Mouse (Mus musculus) heart, adult 2 months (tissue): ENCODE measurements around the gene Synrg.

Source experiments
- CTCF ChIP-seq: fragments of 200-600 bp; IDR thresholded peaks from 2 replicates; pipeline ENCODE4 v1.8.1; 2022; ENCODE audit warnings: antibody characterized with exemption, mild to moderate bottlenecking, moderate library complexity
- EP300 ChIP-seq: fragments of 200-500 bp; IDR thresholded peaks from 2 replicates; pipeline ENCODE4 v1.6.1; 2011; ENCODE audit warnings: low read depth, low read length, control low read depth; ENCODE audit not compliant: insufficient read depth
- POLR2A ChIP-seq: fragments of 200-500 bp; IDR thresholded peaks from 2 replicates; pipeline ENCODE4 v1.6.1; 2011; ENCODE audit warnings: mild to moderate bottlenecking, low read depth, low read length, control low read depth; ENCODE audit not compliant: insufficient read depth

DNA sequence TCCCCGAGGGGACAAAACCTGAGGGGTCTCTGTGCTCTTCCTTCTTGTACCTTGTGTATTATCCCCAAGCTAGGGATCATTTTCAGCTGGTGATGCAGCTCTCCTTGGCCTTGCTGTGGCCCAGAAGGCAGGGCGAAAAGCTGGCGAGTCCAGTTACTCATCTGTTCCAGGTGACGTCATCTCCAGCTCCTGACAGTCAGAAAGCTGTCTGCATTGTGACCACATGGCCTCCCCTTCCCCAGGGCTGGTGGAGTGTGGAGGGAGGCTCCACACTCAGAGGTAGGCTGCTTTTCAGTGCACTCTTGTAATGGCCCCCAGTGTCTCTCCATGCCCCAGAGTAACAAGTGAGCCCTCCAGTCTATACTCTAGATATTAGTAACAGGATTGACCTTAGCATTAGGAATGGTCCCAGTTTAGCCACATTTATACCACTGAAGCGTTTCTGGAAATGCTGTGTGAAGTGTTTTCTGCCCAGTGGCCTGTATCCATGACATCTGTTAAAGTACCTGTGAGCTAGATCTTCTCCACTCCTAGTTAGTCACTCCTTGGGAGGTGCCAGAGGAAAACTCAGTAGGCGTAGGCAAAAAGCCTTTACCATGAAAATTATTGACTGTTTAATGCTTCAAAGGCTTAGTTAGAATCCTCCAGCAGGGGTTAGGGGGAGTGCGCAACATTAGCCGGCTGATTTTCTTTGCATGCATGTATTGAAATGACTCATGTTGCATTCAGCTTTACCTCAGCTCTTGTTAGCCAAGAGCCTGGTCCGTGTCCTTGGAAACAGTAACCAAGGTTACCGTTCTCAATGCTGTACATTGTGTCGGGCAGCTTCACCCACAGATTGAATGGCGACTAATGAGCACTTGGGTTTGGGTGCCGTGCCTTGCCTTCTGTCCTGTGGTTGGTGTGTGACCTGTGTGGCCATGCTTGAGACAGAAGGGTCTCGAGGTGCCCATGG, 78.9 kb downstream of the Synrg start:
- TF ChIP-seq CTCF (no peak), POLR2A (no peak), EP300 (no peak)
